Mouse (Mus musculus): Measurements from ENCODE around the gene Tacc2.
A peak's percentile ranks its signal among the peaks of the same experiment; 100 is the strongest.

The Tacc2 gene

DNA sequence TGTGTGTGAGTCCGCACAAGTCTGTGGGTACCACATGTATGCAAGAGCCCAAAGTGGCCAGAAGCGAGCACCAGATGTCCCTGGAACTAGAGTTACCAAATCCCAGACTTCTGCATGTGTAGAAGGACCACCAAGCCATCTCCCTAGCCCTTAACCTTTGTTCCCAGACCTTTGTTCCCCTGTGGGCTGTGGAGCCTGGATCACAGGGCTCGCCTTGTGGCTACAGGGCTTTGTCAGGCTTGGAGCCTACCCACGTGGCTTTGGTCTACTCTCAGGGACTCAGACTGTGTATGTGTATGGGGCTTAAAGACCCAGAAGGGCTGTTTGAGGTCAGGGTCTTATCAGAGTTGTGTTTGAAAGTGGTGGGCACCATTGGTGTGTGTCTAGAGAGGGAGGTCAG, 111.4 kb downstream of the Tacc2 start:
- no peak for DNase-seq (ENCODE audit: low spot score in 2 of 2)

DNA sequence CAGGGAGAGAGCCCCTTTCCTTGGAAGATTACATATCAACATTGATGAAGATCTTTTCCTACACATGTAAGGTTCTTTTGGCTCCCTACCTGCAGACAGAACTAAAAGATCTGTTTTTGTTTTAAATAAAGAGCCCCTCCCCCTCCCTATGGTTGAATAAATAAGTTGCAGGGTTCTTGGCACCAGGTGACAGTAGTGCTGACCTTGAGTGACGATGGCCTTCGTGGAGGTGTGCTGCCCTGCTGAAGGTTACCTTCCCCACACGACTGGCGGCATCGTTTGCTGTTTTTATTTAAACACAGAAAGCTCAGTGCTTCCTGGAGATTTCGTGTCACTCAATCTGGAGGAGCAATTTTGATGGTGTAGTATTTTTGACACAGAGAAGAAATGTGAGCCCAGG, 113.6 kb downstream of the Tacc2 start:
- no peak for DNase-seq (ENCODE audit: low spot score in 2 of 2)

DNA sequence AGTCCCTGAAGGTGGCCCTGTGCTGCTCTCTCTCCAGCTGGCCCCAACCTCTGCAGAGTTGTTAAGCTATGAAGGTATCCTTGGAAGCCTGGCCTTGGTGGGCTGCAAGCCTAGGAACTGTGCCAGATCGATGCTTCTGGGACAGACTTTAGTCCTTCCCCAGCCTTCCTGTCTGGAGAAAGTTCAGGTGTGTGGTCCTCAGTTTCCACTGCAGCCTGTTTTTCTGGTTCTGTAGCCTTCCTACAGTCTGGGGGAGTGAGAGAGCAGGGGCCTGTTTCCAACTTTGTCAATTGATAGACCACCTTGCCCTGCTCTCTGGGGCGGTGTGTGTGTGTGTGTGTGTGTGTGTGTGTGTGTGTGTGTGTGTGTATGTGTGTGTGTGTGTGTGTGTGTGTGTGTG, 114.7 kb downstream of the Tacc2 start:
- DNase-seq (ENCODE audit: low spot score in 2 of 2) = no peak

DNA sequence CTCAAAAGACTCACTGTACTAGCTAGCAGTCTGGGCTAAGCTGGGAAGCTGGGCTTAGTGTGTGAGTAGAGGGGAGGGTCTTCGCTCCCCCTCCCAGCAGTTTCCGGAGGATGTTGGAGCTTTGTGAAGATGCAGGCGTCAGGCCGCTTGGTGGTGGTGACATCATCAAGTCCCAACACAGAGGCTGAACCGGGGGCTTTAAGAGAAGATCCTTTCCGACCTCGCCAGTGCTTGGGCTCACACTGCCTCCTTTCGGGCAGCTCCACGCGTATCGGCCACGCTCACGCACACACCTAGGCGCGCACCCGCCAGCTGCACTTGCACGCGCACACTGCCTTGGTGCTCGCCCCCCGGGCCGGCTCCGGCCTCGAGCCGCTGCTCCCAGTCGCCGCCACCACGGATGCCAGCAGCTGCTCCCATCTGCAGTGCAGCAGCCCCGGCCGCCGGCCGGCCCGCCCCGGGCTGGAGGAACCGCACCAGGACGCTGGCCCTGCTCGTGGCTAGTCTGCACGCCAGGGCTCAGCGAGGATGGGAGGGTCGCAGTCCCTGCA, 115.2 kb downstream of the Tacc2 start:
- DNase-seq (ENCODE audit: low spot score in 2 of 2) = peak; percentile 74 to 78

- peak; percentile 55 to 62 for DNase-seq (ENCODE audit: low spot score in 2 of 2)
Observed at GRCm38 (mm10) chr7:130692943-130693799, 115.9 kb downstream of the Tacc2 start.

GRCm38 (mm10) chr7:130693800-130694193, 116.6 kb downstream of the Tacc2 start:
- peak; percentile 33 to 39 for DNase-seq (ENCODE audit: low spot score in 2 of 2)

GRCm38 (mm10) chr7:130695669-130696338, 118.6 kb downstream of the Tacc2 start:
- no peak for DNase-seq (ENCODE audit: low spot score in 2 of 2)

DNA sequence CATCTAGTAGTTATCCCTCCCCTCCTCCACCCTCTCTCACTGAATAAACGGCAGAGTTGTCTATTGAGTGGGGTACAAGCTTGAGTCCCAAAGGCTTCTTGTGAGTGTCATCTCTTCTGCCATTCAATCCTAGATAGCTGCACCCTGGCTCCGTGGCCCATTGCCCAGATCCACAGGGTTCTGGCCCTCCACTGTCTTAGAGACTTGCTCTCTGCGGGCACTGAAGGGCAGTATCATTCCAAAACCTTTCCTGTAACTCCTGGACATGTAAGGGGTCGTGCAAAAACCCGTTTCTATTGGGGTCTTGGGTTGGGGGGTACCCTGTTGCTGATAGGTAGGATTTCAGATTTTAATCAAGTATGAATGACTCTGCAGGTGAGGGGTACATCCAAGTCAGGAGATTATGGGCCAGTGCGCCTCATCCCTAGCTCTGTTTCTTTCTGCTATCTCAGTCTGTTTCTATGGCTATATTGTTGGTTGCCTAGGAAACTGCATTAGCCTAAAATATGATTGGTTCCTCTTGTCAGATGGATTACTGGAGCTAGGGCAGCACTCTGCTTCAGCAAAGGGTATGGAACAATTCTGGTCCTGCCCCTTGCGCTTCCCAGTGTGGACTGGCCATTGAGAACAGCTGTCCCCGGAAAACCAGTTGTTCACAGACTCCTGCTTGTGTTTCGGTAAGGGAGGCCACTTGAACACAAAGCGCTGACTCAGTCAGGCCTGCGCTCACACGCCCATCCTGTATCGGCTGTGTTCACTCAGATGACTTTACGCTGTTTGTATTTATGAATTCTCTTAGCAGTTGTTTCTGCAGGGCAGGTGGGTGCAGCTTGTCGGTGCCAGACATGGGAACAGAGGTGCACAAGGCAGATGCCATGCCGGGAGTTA, 119.4 kb downstream of the Tacc2 start:
- peak; percentile 41 to 67 for DNase-seq (ENCODE audit: low spot score in 2 of 2)

DNA sequence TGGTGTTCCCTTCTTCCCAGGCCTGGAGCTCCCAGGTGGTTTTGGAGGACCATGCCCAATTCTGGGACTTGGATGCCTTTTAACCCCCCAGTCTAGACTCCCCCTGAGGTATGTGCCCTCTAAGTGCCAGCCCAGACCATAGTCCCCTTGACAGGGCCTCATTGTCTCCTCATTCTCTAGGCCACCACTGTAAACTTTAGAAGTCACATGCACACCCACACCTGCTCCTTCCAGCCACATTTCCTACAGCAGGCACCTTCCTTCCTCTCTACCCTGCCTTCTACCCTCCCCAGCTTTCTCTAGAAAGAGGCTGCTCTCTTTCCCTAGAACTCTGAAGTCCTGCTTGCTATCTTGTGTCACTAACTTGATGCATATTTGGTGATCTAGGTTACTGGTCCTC, 121.2 kb downstream of the Tacc2 start:
- no peak for DNase-seq (ENCODE audit: low spot score in 2 of 2)

GRCm38 (mm10) chr7:130701336-130701735, 124.1 kb downstream of the Tacc2 start:
- DNase-seq (ENCODE audit: low spot score in 2 of 2) = no peak

GRCm38 (mm10) chr7:130705230-130705629, 128.0 kb downstream of the Tacc2 start:
- no peak for DNase-seq (ENCODE audit: low spot score in 2 of 2)

- no peak for DNase-seq (ENCODE audit: low spot score in 2 of 2)
Observed at GRCm38 (mm10) chr7:130708940-130709339, 131.7 kb downstream of the Tacc2 start.

DNA sequence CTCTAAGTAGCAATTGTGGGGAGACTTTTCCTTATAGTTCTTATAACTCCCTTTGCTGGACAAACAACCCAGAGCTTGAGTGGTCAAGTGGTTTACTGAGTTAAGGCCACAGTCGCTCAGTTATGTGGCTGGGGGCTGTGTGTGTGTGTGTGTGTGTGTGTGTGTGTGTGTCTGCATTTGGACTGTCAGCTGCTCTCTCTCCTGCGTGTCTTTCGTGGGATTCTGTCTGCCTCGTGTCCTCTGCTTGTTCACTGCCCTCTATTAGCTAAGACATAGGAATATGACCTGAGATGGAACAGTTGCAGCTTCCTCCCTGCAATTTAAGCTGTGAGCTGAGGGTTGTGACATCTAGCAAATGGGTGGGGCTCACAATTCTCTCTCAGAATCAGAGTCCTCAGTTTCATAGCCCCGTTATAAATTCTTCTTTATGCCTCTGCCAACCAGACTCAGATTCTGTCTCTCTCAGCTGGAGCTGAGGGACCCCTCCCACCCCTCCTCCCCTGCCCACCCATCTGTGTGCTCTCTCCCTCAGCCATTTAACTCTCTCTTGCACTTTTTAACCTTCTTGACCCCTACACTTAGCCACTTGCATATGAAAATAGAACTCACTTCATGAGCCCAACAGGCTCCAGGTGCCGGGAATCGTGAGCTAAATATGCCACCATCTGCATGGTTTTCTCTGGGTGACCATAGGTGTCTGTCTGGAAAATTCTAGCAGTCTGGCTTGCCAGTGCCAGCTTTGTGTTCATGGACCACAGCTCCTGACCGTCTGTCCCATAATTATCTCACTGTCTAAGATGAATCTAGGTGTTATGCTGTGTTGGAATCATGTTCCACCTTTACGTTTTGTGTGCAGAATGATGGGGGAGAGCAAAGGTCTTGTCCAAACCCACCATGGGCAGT, 132.4 kb downstream of the Tacc2 start:
- no peak for DNase-seq (ENCODE audit: low spot score in 2 of 2)

GRCm38 (mm10) chr7:130711851-130712250, 134.6 kb downstream of the Tacc2 start:
- no peak for DNase-seq (ENCODE audit: low spot score in 2 of 2)

DNA sequence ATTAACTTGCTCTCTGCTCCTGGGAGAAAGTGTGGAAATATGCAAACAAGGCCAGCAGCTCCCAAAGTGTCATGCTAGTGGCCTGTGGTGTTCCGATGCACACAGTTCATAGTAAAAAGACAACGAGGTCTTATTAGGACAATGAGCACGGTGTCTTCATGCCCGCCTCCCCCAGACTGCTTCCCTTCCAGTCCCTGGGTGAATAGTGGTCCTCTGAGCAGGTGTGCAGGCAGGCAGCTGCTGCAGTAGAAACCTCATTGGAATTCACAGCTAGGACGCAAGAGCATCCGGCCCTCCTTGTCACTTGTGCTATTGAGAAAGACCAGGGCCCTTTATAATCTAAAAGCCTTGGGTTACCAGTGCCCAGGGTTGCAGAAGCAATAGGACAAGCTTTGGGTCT, 136.1 kb downstream of the Tacc2 start:
- DNase-seq (ENCODE audit: low spot score in 2 of 2) = peak in 1 of 2 experiments; percentile 31

GRCm38 (mm10) chr7:130715467-130715866, 138.2 kb downstream of the Tacc2 start:
- DNase-seq (ENCODE audit: low spot score in 2 of 2) = no peak

- DNase-seq (ENCODE audit: low spot score in 2 of 2) = no peak
Observed at GRCm38 (mm10) chr7:130716341-130716740, 139.1 kb downstream of the Tacc2 start.

GRCm38 (mm10) chr7:130716989-130717388, 139.8 kb downstream of the Tacc2 start:
- no peak for DNase-seq (ENCODE audit: low spot score in 2 of 2)

DNA sequence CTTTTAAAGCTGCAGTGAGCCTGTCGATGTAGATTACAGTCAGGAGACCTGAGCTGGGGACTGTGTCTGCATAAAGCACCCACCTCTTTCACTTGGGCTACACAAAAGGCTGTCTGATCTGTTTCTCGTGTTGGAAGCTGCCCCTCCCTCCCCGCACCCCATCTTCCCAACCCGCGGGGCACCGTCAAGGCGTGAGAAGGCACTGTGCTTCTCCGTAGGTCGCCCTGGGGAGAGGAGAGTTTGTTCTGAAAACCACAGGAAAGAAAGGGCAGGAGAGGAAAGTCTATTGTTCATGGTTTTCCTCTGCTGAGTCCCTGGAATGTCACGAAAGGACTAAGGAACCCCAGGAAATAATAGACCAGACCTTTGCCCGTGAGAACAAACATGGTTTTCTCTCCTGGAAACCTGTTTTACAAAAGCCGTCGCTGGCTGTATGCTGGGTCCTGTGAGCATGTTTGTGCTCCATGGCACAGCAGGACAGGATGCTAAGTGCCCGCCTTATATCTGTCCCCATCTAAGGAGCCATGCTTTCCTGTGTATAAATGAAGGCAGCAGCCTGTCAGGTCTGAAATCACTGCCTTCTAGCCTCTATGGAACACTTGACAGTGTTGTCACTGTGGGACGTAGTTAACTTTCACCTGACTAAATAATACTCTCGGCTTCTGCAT, 142.8 kb downstream of the Tacc2 start:
- no peak for DNase-seq (ENCODE audit: low spot score in 2 of 2)

DNA sequence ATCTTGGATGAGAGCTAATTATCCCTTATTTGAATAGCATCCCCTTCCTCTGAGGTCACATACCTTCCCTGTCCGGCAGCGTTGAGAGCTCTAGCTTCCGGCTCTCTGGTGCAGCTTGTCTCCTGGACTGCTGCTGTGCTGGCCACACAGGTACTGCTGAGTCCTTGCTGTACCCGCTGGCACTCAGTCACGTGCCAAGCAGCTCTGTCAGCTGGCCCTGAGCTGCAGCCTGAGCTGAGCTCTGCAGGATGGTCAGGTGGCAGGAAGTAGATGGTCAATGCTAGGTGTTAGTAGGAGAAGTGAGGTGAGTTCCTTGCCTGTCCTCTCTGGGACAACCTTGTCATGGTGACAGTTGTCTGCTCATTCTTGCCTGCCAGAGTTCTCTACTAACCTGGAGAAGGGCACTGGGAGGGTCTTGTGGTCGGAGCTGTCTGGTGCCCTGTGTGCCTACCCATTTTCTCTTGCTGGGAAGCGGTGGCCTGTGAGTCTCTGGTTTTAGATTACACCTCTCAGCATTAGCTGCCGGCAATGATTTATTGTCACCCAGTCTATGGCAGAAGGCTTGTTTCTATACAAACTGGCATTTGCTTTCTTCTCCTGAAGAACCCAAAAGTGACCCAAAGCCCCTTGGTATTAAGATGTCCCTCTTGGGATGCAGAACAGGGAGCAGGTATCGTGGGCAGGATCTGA, 143.6 kb downstream of the Tacc2 start:
- DNase-seq (ENCODE audit: low spot score in 2 of 2) = no peak

Measured in right cerebral cortex, adult 2 months (tissue).